Mouse (Mus musculus): ENCODE data around the gene Rapgef5. TPM values are rescaled to one million over a fixed set of nuclear protein-coding genes. Genes with fewer than 3 reads are reported as not detected.

The Rapgef5 gene
- polyA plus RNA-seq, 1 experiment from 2014 or later: 52.1 TPM

GRCm38 (mm10) chr12:117534087-117534751 is 17.9 kb downstream of the Rapgef5 start:
- H3K4me1 ChIP-seq (ENCODE audit: insufficient read depth, low read depth, low read length): peaks cover 4% of the 10 kb centered on the region; the same call in 1 of the 2 replicates
- H3K27me3 ChIP-seq (replicated peaks; ENCODE audit: insufficient read depth, low read length): no peaks in the 10 kb centered on the region
- ATAC-seq (peak; percentile 88), DNase-seq (ENCODE audit: low spot score) (peak; percentile 57)
- peak overlapping the region; percentile 85 for H3K27ac ChIP-seq (ENCODE audit: low read length)
- TF ChIP-seq EP300 (IDR thresholded peaks at IDR 0.05) (no peak), CTCF (IDR thresholded peaks at IDR 0.05) (peak; percentile 21; the same call in 1 of the 2 replicates)
- no peaks in the 10 kb centered on the region for H3K9me3 ChIP-seq (ENCODE audit: low read length)
- no peaks in the 10 kb centered on the region for H3K36me3 ChIP-seq (ENCODE audit: insufficient read depth, low read length)
- H3K4me2 ChIP-seq (replicated peaks; ENCODE audit: low read depth, low read length): peak overlapping the region; percentile 89
- peak overlapping the region; percentile 58 for H3K9ac ChIP-seq (replicated peaks; ENCODE audit: low read depth)
- peak overlapping the region; percentile 67 for H3K4me3 ChIP-seq (ENCODE audit: low read depth, low read length)
- WGBS: under 1% methylated on average over 41 of the region's 66 CpGs

GRCm38 (mm10) chr12:117540352-117540751 is 24.1 kb downstream of the Rapgef5 start:
- ATAC-seq (no peak), DNase-seq (ENCODE audit: low spot score) (no peak)
- Histone ChIP-seq H3K36me3 (ENCODE audit: insufficient read depth, low read length) (no peaks in the 10 kb centered on the region), H3K27me3 (replicated peaks; ENCODE audit: insufficient read depth, low read length) (no peaks in the 10 kb centered on the region), H3K9ac (replicated peaks; ENCODE audit: low read depth) (no peak overlapping the region), H3K9me3 (ENCODE audit: low read length) (no peaks in the 10 kb centered on the region), H3K27ac (ENCODE audit: low read length) (no peak overlapping the region), H3K4me3 (ENCODE audit: low read depth, low read length) (no peak overlapping the region), H3K4me1 (ENCODE audit: insufficient read depth, low read depth, low read length) (no peaks in the 10 kb centered on the region), H3K4me2 (replicated peaks; ENCODE audit: low read depth, low read length) (no peak overlapping the region)
- TF ChIP-seq EP300 (IDR thresholded peaks at IDR 0.05) (no peak), CTCF (IDR thresholded peaks at IDR 0.05) (no peak)
- WGBS: 27% methylated on average over 2 of the region's 2 CpGs

GRCm38 (mm10) chr12:117545277-117545676 is 29.0 kb downstream of the Rapgef5 start:
- ATAC-seq: peak; percentile 94

DNA sequence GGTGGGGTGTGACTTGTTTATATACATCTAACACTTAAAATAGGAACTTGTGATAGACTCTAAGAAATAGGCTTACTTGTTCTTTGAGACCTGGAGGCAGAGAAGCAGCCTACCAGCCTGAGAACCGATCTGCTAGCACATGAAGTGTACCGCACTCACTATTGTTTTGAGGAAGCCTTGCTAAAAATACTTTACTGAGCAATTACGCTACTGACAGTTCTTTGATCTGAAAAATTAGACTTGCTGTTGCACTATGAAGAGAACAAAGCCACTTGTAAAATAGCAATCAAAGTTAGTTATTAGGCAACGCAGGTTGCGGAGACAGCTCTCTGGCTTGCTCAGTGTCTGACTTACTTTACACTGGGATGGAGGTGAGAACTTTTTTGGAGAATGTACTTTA is 37.1 kb downstream of the Rapgef5 start:
- H3K9ac ChIP-seq (replicated peaks; ENCODE audit: low read depth): no peak overlapping the region
- TF ChIP-seq EP300 (IDR thresholded peaks at IDR 0.05): no peak
- no peaks in the 10 kb centered on the region for H3K9me3 ChIP-seq (ENCODE audit: low read length)
- DNase-seq (ENCODE audit: low spot score) (no peak), ATAC-seq (no peak)
- WGBS: 58% methylated on average over 5 of the region's 5 CpGs
- no peaks in the 10 kb centered on the region for H3K36me3 ChIP-seq (ENCODE audit: insufficient read depth, low read length)
- H3K4me3 ChIP-seq (ENCODE audit: low read depth, low read length): no peak overlapping the region
- H3K4me1 ChIP-seq (ENCODE audit: insufficient read depth, low read depth, low read length): no peaks in the 10 kb centered on the region; the same call in 1 of the 2 replicates
- no peaks in the 10 kb centered on the region for H3K27me3 ChIP-seq (replicated peaks; ENCODE audit: insufficient read depth, low read length)
- no peak overlapping the region for H3K27ac ChIP-seq (ENCODE audit: low read length)
- H3K4me2 ChIP-seq (replicated peaks; ENCODE audit: low read depth, low read length): no peak overlapping the region

More at GRCm38 (mm10) chr12:117545277-117545676, 29.0 kb downstream of the Rapgef5 start:
- Histone ChIP-seq H3K9me3 (ENCODE audit: low read length) (no peaks in the 10 kb centered on the region), H3K4me3 (ENCODE audit: low read depth, low read length) (no peak overlapping the region), H3K4me2 (replicated peaks; ENCODE audit: low read depth, low read length) (peak overlapping the region; percentile 22; the same call in 1 of the 2 replicates), H3K27ac (ENCODE audit: low read length) (peak overlapping the region; percentile 65; the same call in 1 of the 2 replicates), H3K36me3 (ENCODE audit: insufficient read depth, low read length) (no peaks in the 10 kb centered on the region), H3K9ac (replicated peaks; ENCODE audit: low read depth) (no peak overlapping the region), H3K27me3 (replicated peaks; ENCODE audit: insufficient read depth, low read length) (no peaks in the 10 kb centered on the region), H3K4me1 (ENCODE audit: insufficient read depth, low read depth, low read length) (no peaks in the 10 kb centered on the region)
- peak; percentile 88 for DNase-seq (ENCODE audit: low spot score)
- 40% methylated on average over 6 of the region's 6 CpGs for WGBS
- TF ChIP-seq CTCF (IDR thresholded peaks at IDR 0.05) (no peak), EP300 (IDR thresholded peaks at IDR 0.05) (peak; percentile 91)

GRCm38 (mm10) chr12:117554612-117555063 is 38.4 kb downstream of the Rapgef5 start:
- H3K9ac ChIP-seq (replicated peaks; ENCODE audit: low read depth): no peak overlapping the region
- no peaks in the 10 kb centered on the region for H3K36me3 ChIP-seq (ENCODE audit: insufficient read depth, low read length)
- DNase-seq (ENCODE audit: low spot score) (no peak), ATAC-seq (peak; percentile 57)
- 63% methylated on average over 1 of the region's 1 CpGs for WGBS
- H3K4me3 ChIP-seq (ENCODE audit: low read depth, low read length): no peak overlapping the region
- no peak overlapping the region for H3K27ac ChIP-seq (ENCODE audit: low read length)
- TF ChIP-seq EP300 (IDR thresholded peaks at IDR 0.05) (no peak), CTCF (IDR thresholded peaks at IDR 0.05) (no peak)
- H3K27me3 ChIP-seq (replicated peaks; ENCODE audit: insufficient read depth, low read length): no peaks in the 10 kb centered on the region
- no peaks in the 10 kb centered on the region; the same call in 1 of the 2 replicates for H3K4me1 ChIP-seq (ENCODE audit: insufficient read depth, low read depth, low read length)
- no peak overlapping the region for H3K4me2 ChIP-seq (replicated peaks; ENCODE audit: low read depth, low read length)
- no peaks in the 10 kb centered on the region for H3K9me3 ChIP-seq (ENCODE audit: low read length)

DNA sequence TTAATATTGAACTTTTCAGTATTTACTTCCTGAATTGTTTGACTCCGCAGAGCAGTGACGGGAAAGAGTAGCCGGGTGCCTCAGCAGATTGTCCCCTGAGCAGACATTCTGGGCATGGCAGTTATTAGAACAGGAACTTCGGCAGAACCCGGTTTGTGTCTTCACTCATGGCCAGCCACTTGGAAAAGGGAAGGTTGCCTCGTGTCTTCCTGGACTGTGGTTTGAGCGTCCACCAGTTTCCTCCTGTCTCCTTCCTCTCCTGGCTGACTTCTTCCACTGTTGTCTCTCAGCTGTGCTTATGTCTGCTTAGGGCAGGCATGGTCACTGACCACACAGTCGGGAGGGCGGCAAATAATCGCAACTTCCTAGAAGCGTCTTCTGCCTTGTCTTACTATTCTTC is 44.2 kb downstream of the Rapgef5 start:
- no peak overlapping the region for H3K4me3 ChIP-seq (ENCODE audit: low read depth, low read length)
- no peak for TF ChIP-seq CTCF (IDR thresholded peaks at IDR 0.05)
- no peak for TF ChIP-seq EP300 (IDR thresholded peaks at IDR 0.05)
- H3K4me2 ChIP-seq (replicated peaks; ENCODE audit: low read depth, low read length): no peak overlapping the region
- no peak overlapping the region for H3K9ac ChIP-seq (replicated peaks; ENCODE audit: low read depth)
- H3K36me3 ChIP-seq (ENCODE audit: insufficient read depth, low read length): no peaks in the 10 kb centered on the region
- ATAC-seq (peak; percentile 75), DNase-seq (ENCODE audit: low spot score) (peak; percentile 52)
- H3K27ac ChIP-seq (ENCODE audit: low read length): peak overlapping the region; percentile 32; the same call in 1 of the 2 replicates
- no peaks in the 10 kb centered on the region; the same call in 1 of the 2 replicates for H3K4me1 ChIP-seq (ENCODE audit: insufficient read depth, low read depth, low read length)
- no peaks in the 10 kb centered on the region for H3K9me3 ChIP-seq (ENCODE audit: low read length)
- no peaks in the 10 kb centered on the region for H3K27me3 ChIP-seq (replicated peaks; ENCODE audit: insufficient read depth, low read length)
- WGBS: 53% methylated on average over 11 of the region's 11 CpGs

Measured in lung, postnatal 0 days (tissue).